Mouse (Mus musculus) intestine, embryonic 14.5 days (tissue): ENCODE data around the gene 5330417H12Rik. TPM values are rescaled to one million over a fixed set of nuclear protein-coding genes. Genes with fewer than 3 reads are reported as not detected.

Experiments used
- ATAC-seq: fragments of 200-750 bp; cut with Nextera tagmentation; replicated peaks from 2 replicates; pipeline ENCODE4 v1.8.0; 2017; ENCODE audit warnings: low read depth, moderate number of reproducible peaks, moderate TSS enrichment, moderate library complexity; ENCODE audit not compliant: low FRiP score, low TSS enrichment
- DNase-seq: peaks from one replicate; pipeline ENCODE4 v3.0.0-alpha.2; 2018; ENCODE audit warnings: low spot score
- H3K27ac ChIP-seq: fragments of 300-500 bp; sonication (generic); 2 replicates; pipeline ENCODE4 v1.5.1; 2014; ENCODE audit warnings: low read depth, mild to moderate bottlenecking, control low read depth
- H3K27me3 ChIP-seq: fragments of 300-500 bp; sonication (generic); replicated peaks from 2 replicates; pipeline ENCODE4 v1.6.1; 2014; ENCODE audit warnings: low read length, control low read depth; ENCODE audit not compliant: control insufficient read depth, insufficient read depth
- H3K36me3 ChIP-seq: fragments of 300-500 bp; sonication (generic); 2 replicates; pipeline ENCODE4 v1.6.1; 2014; ENCODE audit warnings: low read length, control low read depth; ENCODE audit not compliant: control insufficient read depth, insufficient read depth
- H3K4me1 ChIP-seq: fragments of 300-500 bp; sonication (generic); replicated peaks from 2 replicates; pipeline ENCODE4 v1.6.1; 2014; ENCODE audit warnings: low read length, control low read depth, mixed read lengths; ENCODE audit not compliant: control insufficient read depth, insufficient read depth
- H3K4me2 ChIP-seq: fragments of 300-500 bp; sonication (generic); 2 replicates; pipeline ENCODE4 v1.6.1; 2014; ENCODE audit warnings: low read length
- H3K4me3 ChIP-seq: fragments of 300-500 bp; sonication (generic); 2 replicates; pipeline ENCODE4 v1.5.1; 2014; ENCODE audit warnings: low read depth, low read length, control low read depth, mixed read lengths
- H3K9ac ChIP-seq: fragments of 300-500 bp; sonication (generic); 2 replicates; pipeline ENCODE4 v1.6.1; 2014; ENCODE audit warnings: mild to moderate bottlenecking, low read length
- H3K9me3 ChIP-seq: fragments of 300-500 bp; sonication (generic); 2 replicates; pipeline ENCODE4 v1.6.1; 2016; ENCODE audit warnings: low read length, control low read depth; ENCODE audit not compliant: control insufficient read depth
- WGBS: fragments of 180-500 bp; shearing (Covaris S2); extraction: QIAGEN DNeasy Blood & Tissue Kit; methylation state at CpG from one replicate; pipeline ENCODE4 v1.1.7; 2014; 5-methylcytosine and 5-hydroxymethylcytosine counted together
- polyA plus RNA-seq: library from polyadenylated mRNA; unstranded; fragments of >200 nt; fragmentation: Nextera tagmentation; extraction: Ambion mirVana; gene quantifications from 2 replicates; pipeline ENCODE4 v1.2.1, GENCODE M21; 2014

The 5330417H12Rik gene
- polyA plus RNA-seq, 1 experiment from 2014 or later = not detected

- H3K27ac ChIP-seq = peak overlapping the region; percentile 87
- DNase-seq = peak; percentile 90
Measured at GRCm38 (mm10) chr7:107661189-107661842, 36.4 kb upstream of the 5330417H12Rik start.

GRCm38 (mm10) chr7:107659186-107659918 lies 34.4 kb upstream of the 5330417H12Rik start:
- WGBS = 79% methylated on average over 8 of the region's 8 CpGs
- peaks cover 33% of the 10 kb centered on the region for H3K4me1 ChIP-seq
- H3K4me2 ChIP-seq = no peak overlapping the region
- no peak overlapping the region for H3K4me3 ChIP-seq
- DNase-seq (no peak), ATAC-seq (no peak)
- no peaks in the 10 kb centered on the region for H3K9me3 ChIP-seq
- H3K9ac ChIP-seq = no peak overlapping the region
- no peaks in the 10 kb centered on the region for H3K27me3 ChIP-seq
- H3K36me3 ChIP-seq = no peaks in the 10 kb centered on the region
- no peak overlapping the region for H3K27ac ChIP-seq

More at GRCm38 (mm10) chr7:107661189-107661842, 36.4 kb upstream of the 5330417H12Rik start:
- H3K4me1 ChIP-seq = peaks cover 49% of the 10 kb centered on the region
- no peak overlapping the region for H3K4me2 ChIP-seq
- no peaks in the 10 kb centered on the region for H3K36me3 ChIP-seq
- H3K27me3 ChIP-seq = no peaks in the 10 kb centered on the region
- no peak overlapping the region for H3K4me3 ChIP-seq
- peak; percentile 48 for ATAC-seq
- H3K9ac ChIP-seq = no peak overlapping the region
- no peaks in the 10 kb centered on the region for H3K9me3 ChIP-seq
- 12% methylated on average over 8 of the region's 8 CpGs for WGBS

DNA sequence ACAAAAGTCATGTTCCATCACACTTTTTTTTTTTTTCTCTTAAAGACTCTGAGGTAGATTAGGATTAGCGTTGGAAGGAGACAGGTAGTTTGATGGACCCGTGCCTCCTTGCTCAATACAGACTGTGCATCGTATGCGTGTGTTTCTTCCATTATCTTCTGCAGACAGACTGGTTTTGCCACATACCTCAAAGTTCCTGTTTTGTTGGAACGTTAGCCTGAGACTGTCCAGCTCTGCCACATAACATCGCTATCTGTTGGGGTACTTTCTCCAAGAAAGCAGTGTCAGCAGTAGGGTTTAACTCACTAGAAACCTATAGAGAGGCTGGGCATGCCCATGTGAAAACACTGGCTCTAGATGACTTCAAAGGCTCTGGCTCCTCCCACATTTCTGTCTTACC lies 31.5 kb upstream of the 5330417H12Rik start:
- no peak for DNase-seq
- no peaks in the 10 kb centered on the region for H3K9me3 ChIP-seq
- no peak overlapping the region for H3K4me2 ChIP-seq
- H3K27me3 ChIP-seq = no peaks in the 10 kb centered on the region
- peak overlapping the region; percentile 27; the same call in 1 of the 2 replicates for H3K27ac ChIP-seq
- no peaks in the 10 kb centered on the region for H3K36me3 ChIP-seq
- no peak for ATAC-seq
- peaks cover 16% of the 10 kb centered on the region for H3K4me1 ChIP-seq
- WGBS = 64% methylated on average over 6 of the region's 6 CpGs
- no peak overlapping the region for H3K4me3 ChIP-seq
- no peak overlapping the region for H3K9ac ChIP-seq

GRCm38 (mm10) chr7:107651821-107652220 lies 26.9 kb upstream of the 5330417H12Rik start:
- 36% methylated on average over 1 of the region's 1 CpGs for WGBS
- Histone ChIP-seq H3K27me3 (no peaks in the 10 kb centered on the region), H3K4me2 (no peak overlapping the region), H3K36me3 (no peaks in the 10 kb centered on the region), H3K4me1 (peaks cover 7% of the 10 kb centered on the region), H3K27ac (no peak overlapping the region), H3K9me3 (no peaks in the 10 kb centered on the region), H3K4me3 (no peak overlapping the region), H3K9ac (no peak overlapping the region)
- DNase-seq (no peak), ATAC-seq (no peak)

- H3K4me2 ChIP-seq = no peak overlapping the region
- no peaks in the 10 kb centered on the region for H3K9me3 ChIP-seq
- DNase-seq = no peak
- ATAC-seq = no peak
- no peak overlapping the region for H3K9ac ChIP-seq
- no peaks in the 10 kb centered on the region for H3K36me3 ChIP-seq
- no peak overlapping the region for H3K27ac ChIP-seq
- peaks cover 7% of the 10 kb centered on the region for H3K4me1 ChIP-seq
- 87% methylated on average over 7 of the region's 7 CpGs for WGBS
- H3K27me3 ChIP-seq = no peaks in the 10 kb centered on the region
- no peak overlapping the region for H3K4me3 ChIP-seq
Measured at GRCm38 (mm10) chr7:107649990-107650389, 25.0 kb upstream of the 5330417H12Rik start.

GRCm38 (mm10) chr7:107648937-107649688 lies 24.2 kb upstream of the 5330417H12Rik start:
- no peaks in the 10 kb centered on the region for H3K36me3 ChIP-seq
- DNase-seq (no peak), ATAC-seq (no peak)

GRCm38 (mm10) chr7:107644987-107645386 lies 20.0 kb upstream of the 5330417H12Rik start:
- H3K4me1 ChIP-seq = no peaks in the 10 kb centered on the region
- H3K27me3 ChIP-seq = no peaks in the 10 kb centered on the region
- H3K9me3 ChIP-seq = no peaks in the 10 kb centered on the region
- no peak overlapping the region for H3K27ac ChIP-seq
- no peaks in the 10 kb centered on the region for H3K36me3 ChIP-seq
- WGBS = 96% methylated on average over 2 of the region's 2 CpGs
- H3K4me3 ChIP-seq = no peak overlapping the region
- ATAC-seq (no peak), DNase-seq (no peak)
- H3K4me2 ChIP-seq = no peak overlapping the region
- no peak overlapping the region for H3K9ac ChIP-seq

More at GRCm38 (mm10) chr7:107648937-107649688, 24.2 kb upstream of the 5330417H12Rik start:
- WGBS = 82% methylated on average over 12 of the region's 12 CpGs
- no peaks in the 10 kb centered on the region for H3K9me3 ChIP-seq
- no peak overlapping the region for H3K4me2 ChIP-seq
- no peak overlapping the region for H3K27ac ChIP-seq
- no peaks in the 10 kb centered on the region for H3K27me3 ChIP-seq
- peaks cover under 1% of the 10 kb centered on the region; the same call in 1 of the 2 replicates for H3K4me1 ChIP-seq
- H3K9ac ChIP-seq = no peak overlapping the region
- no peak overlapping the region for H3K4me3 ChIP-seq

GRCm38 (mm10) chr7:107642586-107643275 lies 17.8 kb upstream of the 5330417H12Rik start:
- DNase-seq = no peak
- H3K9me3 ChIP-seq = no peaks in the 10 kb centered on the region
- no peak overlapping the region for H3K27ac ChIP-seq
- H3K4me2 ChIP-seq = no peak overlapping the region
- H3K36me3 ChIP-seq = no peaks in the 10 kb centered on the region
- H3K27me3 ChIP-seq = no peaks in the 10 kb centered on the region
- 69% methylated on average over 7 of the region's 7 CpGs for WGBS
- no peak for ATAC-seq
- H3K9ac ChIP-seq = no peak overlapping the region
- no peak overlapping the region for H3K4me3 ChIP-seq
- no peaks in the 10 kb centered on the region for H3K4me1 ChIP-seq
